Mouse (Mus musculus) frontal cortex, adult (tissue): ENCODE results near the gene Kpna6.
"Not testable (repeated sequence)": the region's sequence is repeated elsewhere in the genome, so short reads cannot be mapped to it uniquely, and the experiment has no call there.

Experiments
- ATAC-seq: cut with Nextera tagmentation; 2 replicates; pipeline ENCODE4 v1.9.2; 2017; ENCODE audit warnings: mild to moderate bottlenecking, moderate library complexity, mixed read lengths; ENCODE audit not compliant: low TSS enrichment

Gene Kpna6

DNA sequence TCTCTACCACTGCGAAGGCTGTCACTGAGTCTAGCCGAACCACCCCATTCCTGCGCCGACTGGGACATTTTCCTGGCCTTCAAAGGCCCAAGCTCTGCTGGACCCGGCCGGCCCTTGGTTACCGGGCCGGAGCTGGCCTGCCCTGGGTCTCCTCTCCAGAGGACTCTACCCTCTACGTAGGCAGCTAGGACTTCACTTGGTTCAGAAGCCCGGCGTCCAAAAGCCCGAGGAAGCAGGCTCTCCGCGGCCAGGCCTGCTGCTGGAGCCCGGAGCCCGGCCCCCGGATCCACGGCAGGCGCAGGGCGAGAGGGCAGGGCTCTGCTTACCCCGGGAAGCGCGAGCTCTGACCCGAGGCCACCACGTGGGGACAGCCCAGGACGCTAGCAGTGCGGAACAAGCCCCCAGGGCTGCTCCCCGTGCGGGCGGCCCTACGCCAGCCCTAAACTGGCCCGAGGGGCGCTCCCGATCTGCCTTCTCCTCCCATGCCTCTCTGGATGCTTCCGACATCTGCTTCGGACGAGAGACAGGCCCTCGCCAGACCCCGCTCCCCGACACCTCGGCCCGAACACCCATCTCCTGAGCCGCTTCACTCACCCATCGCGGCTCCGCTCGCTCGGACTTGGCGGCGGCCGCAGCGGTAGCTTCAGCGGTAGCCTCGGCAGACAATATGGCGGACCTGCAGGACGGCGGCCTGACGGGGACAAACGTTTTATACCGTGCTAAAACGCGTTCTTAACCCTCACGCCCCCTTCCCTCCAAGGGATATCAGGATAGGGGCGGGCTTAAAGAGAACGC, at the start of gene Kpna6:
TSS of gene Kpna6 (minus strand) at position 685 of the 795 bp plus-strand sequence.
- peak; percentile 89 for ATAC-seq

DNA sequence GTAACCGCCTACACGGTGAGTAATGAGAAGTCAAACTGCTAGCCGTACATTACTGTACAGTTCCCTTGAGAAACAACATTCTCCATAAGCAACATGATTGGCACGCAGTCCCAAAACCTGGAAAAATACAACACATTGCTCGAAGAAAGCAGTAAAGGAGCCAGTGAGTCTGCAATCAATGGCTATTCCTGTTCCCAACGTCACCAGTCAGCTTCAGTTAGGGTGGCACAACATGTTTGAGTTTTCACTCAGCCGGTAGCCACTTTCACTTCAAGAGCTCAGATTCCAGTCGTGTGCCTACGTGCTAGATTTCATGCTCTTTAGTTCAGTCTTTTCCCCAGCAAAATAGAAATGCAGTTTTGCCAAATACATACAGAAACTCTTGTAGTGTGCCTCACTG, 43.7 kb upstream of the Kpna6 start:
- ATAC-seq: peak; percentile 74

DNA sequence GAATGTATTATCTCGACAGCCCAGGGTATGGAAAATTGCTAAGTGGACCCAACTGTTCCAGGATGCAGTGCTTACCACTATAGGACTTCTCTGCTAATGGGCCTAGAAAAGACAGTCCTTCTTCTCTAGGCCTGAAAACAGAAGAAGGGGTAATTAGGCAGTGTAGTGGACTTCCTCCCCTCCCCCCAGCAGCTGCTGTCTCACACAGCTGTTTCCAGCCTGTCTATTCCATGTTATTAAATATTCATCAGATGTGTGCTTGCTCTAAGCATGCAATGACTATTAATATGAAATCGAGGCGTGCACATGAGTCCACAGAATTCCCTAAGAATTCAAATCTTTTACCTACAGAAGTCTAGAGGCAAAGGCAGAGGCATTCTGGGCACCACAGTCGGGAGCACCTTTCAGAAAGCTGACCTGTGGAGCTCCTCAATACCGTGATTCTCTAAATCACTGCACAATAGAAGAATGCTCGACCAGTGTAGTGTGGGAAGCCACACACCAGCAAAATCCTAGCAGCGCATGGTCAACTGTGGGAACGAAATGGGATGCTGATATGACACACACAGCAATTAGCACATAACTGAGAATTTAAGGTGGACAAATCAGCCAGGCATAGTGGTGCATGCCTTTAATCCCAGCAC, 37.0 kb upstream of the Kpna6 start:
- peak; percentile 38; the same call in 1 of the 2 replicates for ATAC-seq

DNA sequence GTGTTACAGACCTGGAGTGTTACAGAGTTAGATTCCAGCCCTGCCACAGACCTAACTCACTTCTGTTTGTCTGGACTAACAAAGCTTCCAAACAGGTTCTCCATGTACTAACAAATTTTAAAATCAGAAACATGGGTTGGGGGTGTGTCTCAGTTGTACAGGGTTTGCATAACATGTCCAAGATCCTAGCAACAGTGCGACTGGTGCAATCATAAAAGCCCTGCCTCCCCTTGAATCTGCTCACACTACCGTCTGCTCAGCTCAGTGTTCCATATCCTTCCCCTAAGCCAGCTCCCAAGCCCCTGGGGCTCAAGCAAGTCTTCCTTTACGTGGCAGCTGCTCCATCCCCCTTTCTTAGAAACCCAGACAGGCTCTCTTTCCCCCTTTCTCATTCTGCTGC, 34.2 kb upstream of the Kpna6 start:
- ATAC-seq: no peak

DNA sequence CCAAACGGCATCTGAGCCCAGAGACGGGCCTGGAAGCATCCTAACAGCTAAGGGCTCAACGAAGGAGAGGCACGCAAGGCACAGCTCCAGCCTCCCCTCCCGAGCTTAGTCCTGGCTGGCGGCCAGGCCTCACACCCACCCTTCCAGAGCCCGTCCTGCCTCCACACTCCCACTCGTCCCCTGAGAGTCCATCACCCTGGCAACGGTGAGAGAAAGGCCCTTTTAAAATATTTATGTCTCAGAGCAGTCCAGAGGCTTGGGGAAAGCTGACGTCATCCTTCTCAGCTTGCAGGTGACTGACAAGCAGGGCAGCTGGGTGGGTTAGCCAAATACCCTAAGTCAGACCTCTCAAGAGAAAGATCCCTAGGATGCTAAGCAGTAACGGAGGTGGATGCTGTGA, 29.9 kb upstream of the Kpna6 start:
- ATAC-seq: peak; percentile 56

DNA sequence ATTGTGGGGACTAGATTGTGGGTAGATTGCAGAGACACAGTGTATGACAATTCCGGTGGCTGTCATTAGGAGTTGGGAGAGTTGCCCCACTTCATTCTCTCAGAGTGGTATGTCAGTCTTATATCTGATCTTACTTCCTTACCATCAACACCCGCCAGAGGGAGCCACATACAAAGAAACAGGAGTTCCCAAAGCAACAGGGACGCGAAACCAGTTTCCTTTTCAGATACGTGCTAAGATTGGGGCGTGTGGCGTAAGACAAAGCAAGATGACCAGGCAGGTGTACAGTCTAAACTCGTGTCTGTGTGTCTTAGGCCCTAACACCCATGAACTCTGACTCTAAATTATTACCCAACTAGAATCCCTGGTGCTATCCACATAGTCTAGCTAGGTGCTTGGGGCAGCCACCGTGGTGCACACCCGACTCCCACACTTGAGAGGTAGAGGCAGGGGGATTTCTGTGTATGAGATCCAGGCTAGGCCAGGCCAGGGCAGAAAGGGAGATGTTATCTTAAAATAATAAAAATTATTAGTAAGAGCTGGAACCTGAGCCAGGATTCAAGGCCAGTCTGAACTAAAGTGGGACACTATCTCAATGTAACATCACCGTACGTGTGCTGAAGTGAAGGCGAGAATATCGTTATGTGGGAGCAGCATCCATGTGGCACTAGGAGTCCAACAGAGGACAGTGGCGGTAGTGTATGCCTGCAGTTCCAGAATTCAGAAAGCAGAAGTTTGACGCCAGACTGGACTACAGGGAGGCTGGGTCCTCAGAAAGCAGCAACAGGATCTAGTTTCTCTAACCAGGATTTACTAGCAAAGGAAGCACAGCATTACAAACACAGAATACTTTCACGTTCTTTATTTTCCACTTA, 29.2 kb upstream of the Kpna6 start:
- peak; percentile 27 for ATAC-seq

DNA sequence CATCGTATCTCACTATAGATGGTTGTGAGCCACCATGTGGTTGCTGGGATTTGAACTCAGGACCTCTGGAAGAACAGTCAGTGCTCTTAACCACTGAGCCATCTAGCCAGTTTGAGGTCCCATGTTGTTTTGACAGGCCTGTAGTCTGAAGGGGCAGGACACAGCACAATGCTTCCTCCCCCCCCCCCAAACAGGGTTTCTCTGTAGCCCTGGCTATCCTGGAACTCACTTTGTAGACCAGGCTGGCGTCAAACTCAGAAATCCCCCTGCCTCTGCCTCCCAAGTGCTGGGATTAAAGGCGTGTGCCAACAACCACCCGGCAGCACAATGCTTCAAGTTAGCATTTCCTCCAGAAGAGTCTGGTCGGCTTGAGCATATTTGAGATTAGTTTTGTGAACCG, 28.1 kb upstream of the Kpna6 start:
- ATAC-seq: not testable (repeated sequence)

DNA sequence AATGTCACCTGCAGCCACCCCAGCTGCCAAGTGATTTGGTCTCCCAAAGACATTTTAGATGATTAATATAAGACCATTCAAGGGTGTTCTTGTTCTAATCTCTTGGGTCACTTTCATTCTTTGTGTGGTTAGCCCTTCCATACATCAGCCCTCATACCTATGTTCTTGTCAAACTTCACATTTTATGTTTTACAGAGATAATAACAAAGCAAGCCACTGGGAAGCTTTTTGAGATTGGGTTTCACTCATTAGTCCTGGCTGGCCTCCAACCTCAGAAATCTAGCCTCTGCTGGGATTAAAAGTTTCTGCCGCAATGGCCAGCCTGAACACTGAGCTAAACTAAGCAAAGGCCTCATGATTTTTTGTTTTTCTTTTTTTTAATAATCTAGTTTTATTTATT, 27.6 kb upstream of the Kpna6 start:
- no peak for ATAC-seq

DNA sequence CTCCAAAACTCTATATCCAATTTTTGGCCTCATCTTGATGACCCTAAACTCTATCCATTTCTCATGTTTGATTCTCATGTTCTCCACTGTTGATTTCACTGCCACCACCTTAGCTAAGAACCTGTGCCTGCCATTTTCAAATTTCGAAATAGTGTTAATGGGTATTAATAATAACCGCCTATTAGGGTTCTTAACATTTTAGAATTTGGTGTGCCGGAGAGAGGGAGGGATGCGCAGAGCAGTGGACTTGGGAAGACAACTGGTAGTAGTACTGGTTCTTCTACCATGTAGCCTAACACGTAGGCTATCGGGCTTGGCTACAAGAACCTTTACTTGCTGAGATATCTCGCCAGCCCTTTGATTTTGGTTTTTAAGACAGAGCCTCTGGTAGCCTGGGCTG, 24.6 kb upstream of the Kpna6 start:
- no peak for ATAC-seq

DNA sequence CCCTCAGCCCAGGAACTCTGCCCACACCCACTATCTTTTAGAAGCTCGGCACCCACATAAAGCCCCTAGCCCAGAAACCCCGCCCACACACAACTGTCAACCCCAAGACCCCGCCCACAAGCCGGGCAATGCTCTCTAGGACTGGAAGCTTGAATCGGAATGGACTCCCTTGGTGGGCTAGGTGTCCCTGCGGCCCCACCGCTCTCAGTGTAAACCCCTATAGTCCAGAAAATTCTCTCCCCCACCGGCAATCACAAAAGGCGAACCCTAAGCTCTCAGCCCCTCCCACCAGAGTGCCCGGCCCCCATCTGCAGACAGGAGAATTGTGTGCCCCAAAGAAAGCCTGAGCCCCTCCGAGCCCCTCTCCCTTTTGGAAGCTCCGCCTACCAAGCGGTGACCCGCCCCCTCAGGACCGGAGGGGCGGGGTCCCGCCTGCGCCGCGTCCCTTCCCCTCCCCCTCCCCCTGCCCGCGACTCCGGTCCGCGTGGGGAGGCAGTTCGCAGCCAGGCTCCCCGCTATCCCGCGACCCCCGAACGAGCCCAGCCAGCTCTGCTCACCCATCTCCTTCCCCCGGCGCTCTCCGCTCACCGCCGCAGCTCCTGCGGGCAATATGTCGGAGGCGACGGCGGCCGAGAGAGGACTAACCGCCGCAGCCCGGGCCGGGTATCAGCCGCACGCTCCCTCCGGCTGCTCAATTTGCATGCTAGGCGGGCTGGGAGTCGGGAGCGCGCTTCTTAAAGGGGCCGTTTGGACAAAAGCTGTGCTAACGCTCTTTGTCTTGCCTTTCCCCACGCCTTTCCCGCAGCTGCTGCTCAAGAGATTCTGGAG, 23.8 kb upstream of the Kpna6 start, which contains the start of gene Tmem39b:
TSS of gene Tmem39b (minus strand) at position 681 of the 828 bp plus-strand sequence.
- ATAC-seq: peak; percentile 68

DNA sequence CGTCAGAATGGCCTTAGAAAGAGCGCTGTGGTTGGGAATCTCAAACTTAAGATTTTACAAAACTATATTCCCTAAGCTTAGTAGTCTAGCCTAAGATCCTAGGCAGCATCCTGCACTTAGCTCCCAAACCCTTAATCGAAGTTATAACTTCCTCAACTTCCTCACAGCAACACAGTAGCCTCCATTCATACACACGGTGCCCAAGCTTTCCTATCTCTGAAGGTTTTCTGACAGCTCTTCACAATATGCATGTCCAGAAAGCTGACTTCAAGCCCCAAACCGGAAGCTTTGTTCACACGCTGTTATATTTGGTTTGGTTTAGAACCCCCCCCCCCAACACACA, 23.2 kb upstream of the Kpna6 start:
- 0 out of 2 replicates have a peak, but pooled peaks have one; percentile 6 for ATAC-seq

DNA sequence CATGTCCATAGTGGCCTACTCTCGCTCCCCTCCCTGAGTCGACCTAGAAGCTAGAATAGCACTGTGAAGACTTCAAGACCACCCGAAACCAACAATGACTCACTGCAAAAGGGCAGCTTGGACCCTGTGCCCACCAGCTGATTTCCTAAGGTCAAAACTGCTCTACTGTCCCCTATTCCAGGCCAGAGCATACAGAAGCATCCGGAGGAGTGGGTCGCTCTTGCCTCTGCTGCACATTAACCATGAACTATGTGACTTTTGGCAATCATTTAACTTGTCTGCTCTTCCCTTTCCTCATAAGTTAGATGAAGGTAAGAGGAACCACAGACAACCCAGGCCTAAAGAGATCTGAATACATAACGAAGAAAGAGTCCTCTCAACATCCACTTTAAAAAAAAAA, 12.0 kb upstream of the Kpna6 start:
- no peak for ATAC-seq

DNA sequence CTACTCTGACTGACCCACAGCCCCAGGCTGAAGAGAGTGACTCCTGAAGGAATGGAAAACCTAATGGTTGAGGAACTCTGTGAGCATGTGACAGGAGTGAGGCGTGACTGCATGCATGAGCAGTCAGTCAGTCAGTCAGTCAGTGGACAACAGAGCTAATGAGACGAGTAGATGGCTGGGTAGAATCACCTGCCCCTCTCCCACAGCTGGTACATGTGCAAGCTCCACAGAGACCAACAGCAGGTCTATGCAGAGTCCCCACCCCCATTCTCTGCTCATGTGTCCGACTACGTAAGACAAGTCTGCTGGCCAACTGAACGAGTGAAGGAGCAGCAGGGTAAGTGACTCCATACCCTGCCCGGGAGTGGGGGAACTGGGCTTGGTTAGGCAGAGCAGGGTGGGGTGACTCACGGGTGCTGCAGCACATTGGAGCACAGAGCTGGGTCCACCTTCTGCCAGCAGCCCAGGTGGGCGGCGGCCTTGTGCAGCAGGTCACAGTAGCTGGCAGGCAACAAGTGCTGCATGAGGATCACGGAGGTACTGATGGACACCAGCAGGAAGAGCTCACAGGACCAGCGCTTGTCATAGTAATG, 11.4 kb upstream of the Kpna6 start:
- no peak; the same call in 1 of the 2 replicates for ATAC-seq

DNA sequence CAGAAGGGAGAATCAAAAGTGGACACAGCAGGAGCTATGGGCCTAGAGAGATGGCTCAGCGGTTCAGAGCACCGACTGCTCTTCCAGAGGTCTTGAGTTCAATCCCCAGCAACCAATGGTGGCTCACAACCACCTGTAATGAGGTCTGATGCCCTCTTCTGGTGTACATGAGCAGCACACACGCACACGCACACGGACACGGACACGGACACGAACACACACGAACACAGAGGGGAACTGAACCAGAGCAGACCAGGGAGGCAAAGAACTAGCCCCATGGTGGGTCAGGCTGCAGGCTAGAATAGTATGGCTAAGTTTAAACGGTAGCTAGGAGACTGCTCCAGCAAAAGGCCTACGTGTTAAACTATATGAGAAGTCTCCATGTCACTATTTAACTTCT, 9.3 kb upstream of the Kpna6 start:
- ATAC-seq: no peak

DNA sequence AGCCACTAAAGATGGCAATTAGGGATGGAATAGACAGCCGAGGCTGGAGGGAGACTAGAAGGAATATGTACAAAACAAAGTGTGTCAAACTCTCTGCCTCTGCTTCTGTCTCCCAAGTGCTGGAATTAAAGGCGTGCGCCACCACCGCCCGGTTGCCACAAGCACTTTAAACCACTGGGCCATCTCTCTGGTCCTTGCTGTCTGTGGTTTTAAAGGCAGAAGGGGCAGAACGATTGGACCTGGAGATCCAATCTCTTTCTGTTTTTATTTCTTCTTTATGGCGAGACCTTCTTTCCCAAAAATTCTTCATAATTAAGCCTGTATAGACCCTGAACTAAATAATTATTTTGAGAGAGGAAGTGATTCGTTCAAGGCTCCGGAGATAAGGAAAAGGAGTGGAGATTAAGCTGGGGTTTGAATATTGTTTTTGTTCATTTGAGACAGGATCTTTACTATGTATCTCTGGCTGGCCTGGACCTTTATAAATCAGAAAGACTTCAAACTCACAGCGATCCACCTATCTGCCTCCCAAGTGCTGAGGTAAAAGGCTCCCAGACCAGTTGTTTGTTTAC, 397 bp upstream of the Kpna6 start:
- ATAC-seq: no peak

DNA sequence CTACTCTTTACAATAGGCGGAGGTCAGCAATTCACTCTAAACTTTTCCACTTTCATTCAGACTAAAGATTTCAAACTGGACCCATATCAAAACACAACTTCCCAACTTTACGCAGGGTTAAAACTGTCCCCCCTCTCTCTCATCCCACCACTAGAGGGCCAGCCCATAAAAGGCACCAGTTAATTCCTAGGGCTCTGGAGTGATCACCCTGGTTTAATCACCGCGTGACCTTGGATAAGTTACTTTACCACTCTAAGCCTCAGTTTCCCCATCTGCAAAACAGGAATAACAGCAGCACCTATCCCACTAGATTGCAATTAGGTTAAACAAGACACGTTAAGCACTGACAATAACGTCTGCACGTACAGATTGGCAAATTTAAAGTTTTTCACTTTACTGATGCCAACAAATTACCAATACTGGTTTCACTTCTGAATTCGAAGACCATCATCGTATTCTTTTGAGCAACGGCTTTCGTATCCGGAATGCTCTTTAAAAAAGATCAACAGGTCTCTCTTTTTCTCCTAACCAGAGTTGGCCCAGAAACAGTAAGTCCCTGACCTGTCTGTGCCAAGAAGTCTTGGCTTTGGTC, 980 bp downstream of the Kpna6 start:
- ATAC-seq: 0 out of 2 replicates have a peak, but pooled peaks have one; percentile 38

DNA sequence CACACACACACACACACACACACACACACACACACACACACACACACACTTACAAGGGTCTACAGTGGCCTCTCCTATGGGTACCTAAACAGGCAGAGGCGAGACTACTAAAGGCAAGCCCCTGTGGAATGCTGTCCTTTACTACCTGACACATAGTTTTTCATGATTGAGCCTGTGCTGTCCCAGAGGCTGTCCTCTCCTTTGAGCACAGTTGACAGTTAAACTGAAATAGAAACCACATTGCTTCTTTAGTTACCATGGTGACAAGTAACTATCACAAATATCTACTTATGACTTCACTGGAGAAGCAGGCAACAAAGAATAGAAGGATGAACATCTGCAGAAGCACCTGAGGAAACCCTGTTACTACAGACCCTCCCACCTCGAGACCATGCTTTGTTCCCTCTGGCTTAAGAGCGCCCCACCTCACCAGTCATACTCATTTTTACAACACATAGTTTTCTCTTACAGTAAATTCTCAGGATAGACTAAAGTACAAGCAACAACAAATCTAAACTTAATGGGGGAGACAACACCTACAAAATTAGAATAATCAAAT, 10.2 kb downstream of the Kpna6 start:
- ATAC-seq: no peak

DNA sequence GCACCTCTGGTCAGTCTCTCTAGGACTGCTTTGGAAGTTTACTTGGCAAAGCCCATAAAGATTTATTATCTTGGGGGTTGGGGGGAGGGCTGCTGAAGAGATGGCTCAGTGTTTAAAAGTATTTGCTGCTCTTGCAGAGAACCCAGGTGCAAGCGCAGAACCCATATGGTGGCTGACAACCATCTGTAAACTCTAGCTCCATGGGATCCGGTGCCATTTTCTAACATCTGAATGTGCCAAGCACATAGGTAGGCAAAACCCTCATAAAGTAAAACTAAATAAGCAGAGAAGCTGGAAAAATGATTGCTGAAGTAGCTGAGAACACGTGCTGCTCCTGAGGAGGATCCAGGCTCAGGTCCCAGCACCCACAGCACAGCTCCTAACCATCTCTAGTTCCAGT, 11.0 kb downstream of the Kpna6 start:
- no peak for ATAC-seq

DNA sequence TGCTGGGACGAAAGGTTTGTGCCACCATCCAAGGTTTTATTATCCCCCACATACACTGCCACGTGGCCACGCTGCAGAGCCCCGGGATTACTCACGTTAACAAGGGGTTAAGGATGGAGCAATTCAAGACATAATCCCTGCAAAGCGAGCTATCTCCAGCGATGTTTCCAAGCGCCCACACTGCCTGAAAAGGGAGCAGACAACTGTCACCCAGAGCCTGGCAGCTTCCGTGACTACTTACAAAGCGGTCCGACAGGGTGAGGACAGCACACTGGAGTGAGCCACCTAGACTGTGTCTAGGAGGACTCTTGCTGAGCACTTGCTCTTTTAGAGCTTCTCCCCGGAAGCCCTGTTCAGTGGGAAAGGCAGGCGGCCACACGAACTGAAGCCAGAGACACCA, 17.8 kb downstream of the Kpna6 start:
- ATAC-seq: peak; percentile 71; the same call in 1 of the 2 replicates

DNA sequence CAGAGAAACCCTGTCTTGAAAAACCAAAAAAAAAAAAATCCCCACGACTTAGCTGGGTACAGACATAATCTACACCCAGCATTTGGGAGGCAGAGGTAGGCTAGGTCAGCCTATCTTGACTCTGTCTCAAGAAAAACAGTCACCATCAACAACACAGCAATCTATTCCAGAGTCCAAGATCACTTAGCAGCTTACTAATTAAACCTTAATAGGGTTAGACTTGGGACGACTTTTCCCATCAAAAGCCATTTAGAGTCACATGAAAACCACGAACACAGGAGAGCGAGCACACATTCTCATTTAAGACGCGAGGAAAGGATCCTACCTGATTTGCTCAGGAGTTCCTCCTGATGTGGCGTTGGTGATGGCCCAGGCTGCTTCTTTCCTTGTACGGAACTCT, 22.2 kb downstream of the Kpna6 start:
- ATAC-seq: no peak
